Comparison of ENCODE assay signal across 17 mouse cellular contexts in the genomic region with DNA sequence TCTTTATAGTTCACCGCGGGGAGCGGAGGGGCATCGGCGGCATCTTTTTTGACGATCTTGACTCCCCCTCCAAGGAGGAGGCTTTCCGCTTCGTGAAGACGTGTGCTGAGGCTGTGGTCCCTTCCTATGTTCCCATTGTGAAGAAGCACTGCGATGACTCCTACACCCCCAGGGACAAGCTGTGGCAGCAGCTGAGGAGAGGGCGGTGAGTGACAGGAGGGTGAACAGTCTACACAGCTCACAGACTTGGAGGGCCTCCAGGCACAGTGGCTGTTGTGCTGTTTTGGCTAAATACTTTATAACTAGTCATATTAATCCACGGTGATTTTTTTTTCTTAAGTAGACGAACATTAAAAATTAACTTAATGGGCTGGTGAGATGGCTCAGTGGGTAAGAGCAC. TPM values are rescaled to one million over a fixed set of nuclear protein-coding genes. Genes with fewer than 3 reads are reported as not detected.
A peak's percentile ranks its signal among the peaks of the same experiment; 100 is the strongest.
DNase-seq lines count a peak whose midpoint lies in the region; ATAC-seq lines count a peak whose summit lies in the region.
"Had no signal": no experiment of that assay in that cellular context is flagged by ENCODE, and none has a peak within 500 bp of the region (broad histone marks: within the 10 kb centered on the region; RNA-seq: fewer than 3 reads in every experiment).

No protein-coding gene starts in this region.

- H3K36me3 ChIP-seq in heart, embryonic 10.5 days: peaks cover 48% of the 10 kb centered on the region
- H3K36me3 ChIP-seq in liver, embryonic 13.5 days: peaks cover 80% of the 10 kb centered on the region

- H3K9me3 ChIP-seq in heart, embryonic 10.5 days: no peaks in the 10 kb centered on the region
- H3K9me3 ChIP-seq in liver, embryonic 13.5 days (replicated peaks): no peaks in the 10 kb centered on the region
- H3K9me3 ChIP-seq: embryonic facial prominence, embryonic 15.5 days; lung, embryonic 15.5 days had no signal

- H3K27ac ChIP-seq in heart, embryonic 10.5 days: no peak overlapping the region
- peak overlapping the region; percentile 99 for H3K27ac ChIP-seq in liver, embryonic 13.5 days
- H3K27ac ChIP-seq: embryonic facial prominence, embryonic 15.5 days; gastrocnemius, adult 2 months; hindbrain, postnatal 0 days; lung, embryonic 15.5 days had no signal

- H3K4me1 ChIP-seq in heart, embryonic 10.5 days: peaks cover 17% of the 10 kb centered on the region; the same call in 1 of the 2 replicates
- peaks cover 58% of the 10 kb centered on the region for H3K4me1 ChIP-seq in liver, embryonic 13.5 days (replicated peaks)

- ATAC-seq in liver, embryonic 13.5 days (ENCODE audit: low read depth): no peak
- ATAC-seq: hindbrain, postnatal 0 days had no signal

- 92% methylated on average over 13 of the region's 13 CpGs for WGBS in heart, embryonic 10.5 days
- WGBS in liver, embryonic 13.5 days (ENCODE audit: insufficient replicate concordance): 87% methylated on average over 13 of the region's 13 CpGs

- H3K4me3 ChIP-seq in heart, embryonic 10.5 days: no peak overlapping the region
- H3K4me3 ChIP-seq in liver, embryonic 13.5 days (replicated peaks): peak overlapping the region; percentile 97
- H3K4me3 ChIP-seq: embryonic facial prominence, embryonic 15.5 days; gastrocnemius, adult 2 months; lung, embryonic 15.5 days had no signal

- H3K27me3 ChIP-seq in heart, embryonic 10.5 days (ENCODE audit: insufficient read depth, poor library complexity, severe bottlenecking): no peaks in the 10 kb centered on the region
- H3K27me3 ChIP-seq in liver, embryonic 13.5 days: no peaks in the 10 kb centered on the region
- H3K27me3 ChIP-seq: embryonic facial prominence, embryonic 15.5 days; lung, embryonic 15.5 days had no signal

- peak overlapping the region; percentile 99 for H3K9ac ChIP-seq in liver, embryonic 13.5 days
- H3K9ac ChIP-seq: embryonic facial prominence, embryonic 15.5 days; lung, embryonic 15.5 days had no signal

- DNase-seq in heart, embryonic 10.5 days (ENCODE audit: low spot score): peak; percentile 73
- DNase-seq in heart, postnatal 4 days: no peak
- peak; percentile 17 for DNase-seq in ZHBTc4 (ENCODE audit: low read depth, low spot score)
- peak; percentile 58 to 76 for DNase-seq in kidney, postnatal 36 days
- DNase-seq in liver, embryonic 13.5 days: no peak
- no peak for DNase-seq in cerebellum, postnatal 4 days (ENCODE audit: low spot score in 2 of 2)
- DNase-seq in left cerebral cortex, adult 9 months (ENCODE audit: low spot score in 2 of 2): no peak
- DNase-seq in thymus, postnatal 14 days: no peak
- DNase-seq: gastrocnemius, adult 2 months had no signal

- H3K4me2 ChIP-seq in liver, embryonic 13.5 days: peak overlapping the region; percentile 79
- H3K4me2 ChIP-seq: embryonic facial prominence, embryonic 15.5 days; lung, embryonic 15.5 days had no signal

RNA-seq across cellular contexts. Expression of a gene that starts 5.2 kb away (rescaled TPM):
- polyA plus RNA-seq in heart, embryonic 10.5 days (2016; fragmentation: Nextera tagmentation; extraction: Ambion mirVana): 63.5 and 89.9 TPM in 2 replicates
- 10 to 100 TPM; 17.5 to 18.0 TPM for total RNA-seq in heart, postnatal 4 days (2021)
- 422 and 453 TPM in 2 replicates for polyA plus RNA-seq in liver, embryonic 13.5 days (2015; fragmentation: Nextera tagmentation; extraction: Ambion mirVana)

RNA-seq across cellular contexts. Expression of a gene that starts 36.7 kb away (rescaled TPM):
- not detected in 2 replicates for polyA plus RNA-seq in heart, embryonic 10.5 days (2016; fragmentation: Nextera tagmentation; extraction: Ambion mirVana)
- total RNA-seq in heart, postnatal 4 days (2021): not detected
- not detected in 2 replicates for polyA plus RNA-seq in liver, embryonic 13.5 days (2015; fragmentation: Nextera tagmentation; extraction: Ambion mirVana)
- total RNA-seq: common myeloid progenitor, adult 5-6 weeks; gastrocnemius, adult 2 months; hindbrain, postnatal 0 days; left cerebral cortex, postnatal 25 days had no signal
- polyA plus RNA-seq: C2C12; embryonic facial prominence, embryonic 15.5 days; heart, embryonic 14.5 days; hindbrain, postnatal 0 days; lung, embryonic 15.5 days; thymus, postnatal 0 days had no signal

RNA-seq across cellular contexts. Expression of a gene that starts 43.6 kb away (rescaled TPM):
- not detected in 2 replicates for polyA plus RNA-seq in heart, embryonic 10.5 days (2016; fragmentation: Nextera tagmentation; extraction: Ambion mirVana)
- not detected for total RNA-seq in heart, postnatal 4 days (2021)
- 0.06 and 0.16 TPM in 2 replicates for polyA plus RNA-seq in liver, embryonic 13.5 days (2015; fragmentation: Nextera tagmentation; extraction: Ambion mirVana)
- total RNA-seq: common myeloid progenitor, adult 5-6 weeks; gastrocnemius, adult 2 months; left cerebral cortex, postnatal 25 days had no signal
- polyA plus RNA-seq: C2C12; heart, embryonic 14.5 days; hindbrain, postnatal 0 days had no signal

RNA-seq across cellular contexts. Expression of a gene that starts 52.5 kb away (rescaled TPM):
- 106 TPM in 2 replicates for polyA plus RNA-seq in heart, embryonic 10.5 days (2016; fragmentation: Nextera tagmentation; extraction: Ambion mirVana)
- 10 to 100 TPM; 73.2 to 79.4 TPM for total RNA-seq in heart, postnatal 4 days (2021)
- polyA plus RNA-seq in liver, embryonic 13.5 days (2015; fragmentation: Nextera tagmentation; extraction: Ambion mirVana): 32.9 and 41.4 TPM in 2 replicates

RNA-seq across cellular contexts. Expression of a gene that starts 58.5 kb away (rescaled TPM):
- polyA plus RNA-seq in heart, embryonic 10.5 days (2016; fragmentation: Nextera tagmentation; extraction: Ambion mirVana): not detected in 2 replicates
- not detected for total RNA-seq in heart, postnatal 4 days (2021)
- not detected in 2 replicates for polyA plus RNA-seq in liver, embryonic 13.5 days (2015; fragmentation: Nextera tagmentation; extraction: Ambion mirVana)
- total RNA-seq: common myeloid progenitor, adult 5-6 weeks; gastrocnemius, adult 2 months; hindbrain, postnatal 0 days; left cerebral cortex, postnatal 25 days had no signal
- polyA plus RNA-seq: C2C12; embryonic facial prominence, embryonic 15.5 days; heart, embryonic 14.5 days; hindbrain, postnatal 0 days; lung, embryonic 15.5 days; thymus, postnatal 0 days had no signal

Comparison
In these comparisons a context has a peak if more than half of its experiments do, and no peak if none do; other contexts are left out.
1. DNase-seq: peak in heart, embryonic 10.5 days (single experiment), ZHBTc4 (single experiment) and kidney, postnatal 36 days (2 of 2); none in heart, postnatal 4 days (single experiment), liver, embryonic 13.5 days (single experiment), cerebellum, postnatal 4 days (0 of 2), left cerebral cortex, adult 9 months (0 of 2) and thymus, postnatal 14 days (single experiment).